Mouse (Mus musculus) stomach, postnatal 0 days (tissue): Measurements from ENCODE around the gene Fam71b.
"Not testable (repeated sequence)": the region's sequence is repeated elsewhere in the genome, so short reads cannot be mapped to it uniquely, and the experiment has no call there.

Source experiments
- CTCF ChIP-seq: IDR thresholded peaks from 2 replicates; pipeline ENCODE4 v1.5.1; 2016; ENCODE audit warnings: antibody characterized with exemption, low read depth, mild to moderate bottlenecking, moderate library complexity
- EP300 ChIP-seq: optimal IDR thresholded peaks from 2 replicates; pipeline ENCODE3; 2016; ENCODE audit warnings: antibody characterized with exemption

- TF ChIP-seq EP300, CTCF: not testable (repeated sequence)
Observed at GRCm38 (mm10) chr11:46428131-46428530, 31.8 kb downstream of the Fam71b start.
